Mouse (Mus musculus): ENCODE data around the gene Sobp. TPM values are rescaled to one million over a fixed set of nuclear protein-coding genes. Genes with fewer than 3 reads are reported as not detected.

Sobp gene
- polyA plus RNA-seq, 1 experiment from 2014 or later, result 4.0 TPM

DNA sequence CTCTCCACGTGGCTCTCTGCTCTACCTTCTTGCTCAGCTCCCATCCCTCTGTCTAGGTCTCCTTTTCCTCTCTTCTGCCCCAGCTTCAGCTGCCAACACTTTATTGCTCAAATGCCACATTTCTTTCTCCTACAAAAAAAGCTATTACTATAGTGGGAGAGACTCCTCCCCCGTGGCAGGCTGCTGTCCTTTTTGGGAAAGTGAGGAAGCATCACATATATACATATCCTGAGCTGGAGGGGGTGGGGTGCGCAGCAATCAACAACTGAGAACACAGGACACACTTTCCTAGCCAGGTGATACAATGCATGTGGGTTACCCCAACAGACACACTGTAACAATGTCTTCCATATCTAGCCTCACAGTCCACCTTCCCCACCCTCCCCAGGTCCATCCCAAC is 196.0 kb downstream of the Sobp start:
- ATAC-seq (ENCODE audit: low FRiP score, low read depth), result no peak
- no peak overlapping the region for H3K9ac ChIP-seq
- no peak overlapping the region for H3K27ac ChIP-seq
- 63% methylated on average over 3 of the region's 3 CpGs for WGBS
- H3K4me2 ChIP-seq (replicated peaks), result no peak overlapping the region
- H3K4me1 ChIP-seq, result peaks cover 21% of the 10 kb centered on the region
- no peaks in the 10 kb centered on the region for H3K9me3 ChIP-seq
- H3K27me3 ChIP-seq, result no peaks in the 10 kb centered on the region
- no peak overlapping the region for H3K4me3 ChIP-seq
- no peaks in the 10 kb centered on the region for H3K36me3 ChIP-seq

DNA sequence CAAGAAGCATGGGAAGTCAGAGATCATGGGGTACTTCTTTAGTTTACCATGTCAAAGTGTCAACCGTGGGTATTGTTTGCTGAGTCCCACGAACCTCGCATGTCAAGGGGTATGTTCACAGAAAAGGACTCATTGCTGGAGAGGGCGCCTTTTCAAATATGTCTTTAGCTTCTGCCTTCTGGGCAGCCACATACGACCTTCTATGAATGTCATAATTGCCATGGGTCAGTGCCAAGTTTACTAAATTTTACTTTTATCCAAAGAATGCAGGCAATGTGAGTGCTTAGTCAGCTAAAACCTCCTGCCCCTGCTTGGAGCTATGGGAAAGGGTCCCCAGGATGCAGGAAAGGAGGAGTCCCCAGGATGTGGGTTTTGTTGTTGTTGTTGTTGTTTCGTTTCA is 197.8 kb downstream of the Sobp start:
- H3K4me3 ChIP-seq, result no peak overlapping the region
- WGBS, result 84% methylated on average over 6 of the region's 6 CpGs
- H3K27ac ChIP-seq, result no peak overlapping the region
- no peak overlapping the region for H3K4me2 ChIP-seq (replicated peaks)
- no peak for ATAC-seq (ENCODE audit: low FRiP score, low read depth)
- H3K4me1 ChIP-seq, result peaks cover 38% of the 10 kb centered on the region
- no peaks in the 10 kb centered on the region for H3K9me3 ChIP-seq
- no peaks in the 10 kb centered on the region for H3K27me3 ChIP-seq
- no peaks in the 10 kb centered on the region for H3K36me3 ChIP-seq
- H3K9ac ChIP-seq, result no peak overlapping the region

DNA sequence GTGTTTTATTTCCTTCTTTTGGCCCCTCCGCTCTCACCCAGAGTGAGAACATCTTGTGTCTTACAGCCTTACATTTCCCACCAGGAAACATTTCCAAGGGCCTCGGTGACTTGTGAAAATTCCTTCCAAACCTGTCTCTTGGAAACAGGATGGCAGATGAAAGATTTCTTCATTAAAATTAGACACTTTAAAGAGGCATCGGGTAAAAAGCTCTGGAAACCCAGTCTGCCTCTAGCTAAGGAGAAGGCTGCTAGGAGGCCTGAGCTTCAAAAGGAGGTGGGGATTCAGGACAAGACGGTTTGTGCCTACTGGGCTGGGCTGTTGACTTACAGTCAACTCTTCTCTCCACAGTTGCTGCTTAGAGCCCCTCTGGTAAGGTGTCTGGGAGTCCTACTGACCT is 200.8 kb downstream of the Sobp start:
- Histone ChIP-seq H3K36me3 (no peaks in the 10 kb centered on the region), H3K27ac (peak overlapping the region; percentile 22; the same call in 1 of the 2 replicates), H3K9ac (no peak overlapping the region), H3K4me1 (peaks cover 43% of the 10 kb centered on the region), H3K9me3 (no peaks in the 10 kb centered on the region), H3K4me3 (no peak overlapping the region), H3K4me2 (replicated peaks) (no peak overlapping the region), H3K27me3 (no peaks in the 10 kb centered on the region)
- 36% methylated on average over 4 of the region's 4 CpGs for WGBS
- 0 out of 2 replicates have a peak, but pooled peaks have one; percentile 16 for ATAC-seq (ENCODE audit: low FRiP score, low read depth)

DNA sequence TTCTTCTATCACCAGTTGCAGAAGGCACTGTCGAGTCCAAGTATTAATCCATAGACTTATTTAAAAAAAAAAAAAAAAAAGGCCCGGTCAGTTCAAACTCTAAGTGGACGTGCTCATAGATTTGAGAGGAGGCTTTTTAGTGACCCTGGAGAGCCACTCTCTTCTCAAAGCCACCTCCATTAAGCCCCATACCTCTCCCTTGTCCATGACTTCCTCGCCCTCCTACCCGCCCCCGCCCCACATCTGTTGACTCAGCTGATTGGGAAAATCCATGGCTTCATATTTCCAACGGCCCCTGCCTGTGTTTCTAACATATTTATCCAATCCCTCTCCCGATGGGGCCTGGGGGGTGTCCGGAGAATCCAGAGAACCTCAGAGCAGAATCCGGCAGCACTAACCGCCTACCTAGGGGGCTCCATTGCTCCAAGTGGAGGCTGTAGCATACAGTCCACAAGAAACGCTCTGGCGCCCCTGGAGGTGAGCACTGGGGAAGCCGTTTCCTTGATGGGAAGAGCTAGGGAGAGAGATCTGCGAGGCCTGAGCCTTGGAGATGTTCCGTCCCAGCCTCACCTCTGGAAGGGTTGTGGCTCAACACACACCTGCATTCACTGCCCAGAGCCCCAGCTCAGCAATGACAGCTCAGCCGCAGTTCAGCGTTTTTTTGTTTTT is 201.7 kb downstream of the Sobp start:
- H3K36me3 ChIP-seq, result no peaks in the 10 kb centered on the region
- H3K9me3 ChIP-seq, result no peaks in the 10 kb centered on the region
- no peaks in the 10 kb centered on the region for H3K27me3 ChIP-seq
- no peak overlapping the region for H3K4me3 ChIP-seq
- peaks cover 43% of the 10 kb centered on the region for H3K4me1 ChIP-seq
- no peak overlapping the region for H3K27ac ChIP-seq
- peak; percentile 44; the same call in 1 of the 2 replicates for ATAC-seq (ENCODE audit: low FRiP score, low read depth)
- H3K9ac ChIP-seq, result no peak overlapping the region
- peak overlapping the region; percentile 34 for H3K4me2 ChIP-seq (replicated peaks)
- 36% methylated on average over 18 of the region's 18 CpGs for WGBS

DNA sequence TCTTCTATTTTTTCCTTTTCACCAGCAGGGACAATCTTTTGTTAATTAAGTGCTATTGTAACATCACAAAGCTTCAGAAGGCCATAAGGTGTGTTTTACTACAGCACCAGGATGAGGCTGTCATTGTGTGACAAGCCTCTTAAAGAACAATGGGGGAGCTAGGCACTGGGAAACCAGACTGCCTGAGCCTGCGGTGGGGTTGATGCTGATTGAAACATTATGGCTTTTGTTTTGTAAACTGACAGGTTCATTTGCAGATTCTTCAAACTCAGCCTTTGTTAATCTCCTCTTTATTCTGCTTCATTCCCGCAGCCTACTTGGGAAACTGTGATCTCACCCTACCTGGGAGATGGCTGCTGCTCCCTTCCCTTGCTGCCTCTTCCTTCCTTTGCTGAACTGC is 206.0 kb downstream of the Sobp start:
- H3K4me3 ChIP-seq, result no peak overlapping the region
- no peaks in the 10 kb centered on the region for H3K36me3 ChIP-seq
- H3K9ac ChIP-seq, result no peak overlapping the region
- H3K9me3 ChIP-seq, result no peaks in the 10 kb centered on the region
- 28% methylated on average over 2 of the region's 2 CpGs for WGBS
- no peak overlapping the region for H3K4me2 ChIP-seq (replicated peaks)
- no peaks in the 10 kb centered on the region for H3K27me3 ChIP-seq
- ATAC-seq (ENCODE audit: low FRiP score, low read depth), result no peak
- H3K27ac ChIP-seq, result no peak overlapping the region
- H3K4me1 ChIP-seq, result peaks cover 22% of the 10 kb centered on the region

DNA sequence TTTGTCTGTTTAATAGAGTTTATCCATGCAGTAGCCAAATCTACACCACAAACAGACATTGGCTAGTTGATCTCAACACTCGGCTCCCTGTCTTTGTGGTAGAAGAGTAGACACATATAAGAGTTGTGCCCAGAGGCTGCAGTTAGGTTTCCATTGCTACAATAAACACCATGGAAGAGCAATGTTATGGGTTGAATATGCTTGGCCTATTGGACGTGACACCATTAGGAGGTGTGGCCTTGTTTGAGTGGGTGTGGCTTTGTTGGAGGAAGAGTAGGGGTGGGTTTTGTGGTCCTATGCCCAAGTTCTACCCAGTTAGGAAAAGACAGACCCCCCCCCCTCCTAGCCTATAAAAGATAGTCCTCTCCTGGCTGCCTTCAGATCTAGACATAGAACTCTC is 211.3 kb downstream of the Sobp start:
- Histone ChIP-seq H3K4me3 (no peak overlapping the region), H3K27ac (no peak overlapping the region), H3K27me3 (no peaks in the 10 kb centered on the region), H3K9ac (no peak overlapping the region), H3K9me3 (no peaks in the 10 kb centered on the region), H3K36me3 (no peaks in the 10 kb centered on the region), H3K4me2 (replicated peaks) (no peak overlapping the region), H3K4me1 (peaks cover 12% of the 10 kb centered on the region)
- 89% methylated on average over 2 of the region's 2 CpGs for WGBS
- ATAC-seq (ENCODE audit: low FRiP score, low read depth), result no peak

DNA sequence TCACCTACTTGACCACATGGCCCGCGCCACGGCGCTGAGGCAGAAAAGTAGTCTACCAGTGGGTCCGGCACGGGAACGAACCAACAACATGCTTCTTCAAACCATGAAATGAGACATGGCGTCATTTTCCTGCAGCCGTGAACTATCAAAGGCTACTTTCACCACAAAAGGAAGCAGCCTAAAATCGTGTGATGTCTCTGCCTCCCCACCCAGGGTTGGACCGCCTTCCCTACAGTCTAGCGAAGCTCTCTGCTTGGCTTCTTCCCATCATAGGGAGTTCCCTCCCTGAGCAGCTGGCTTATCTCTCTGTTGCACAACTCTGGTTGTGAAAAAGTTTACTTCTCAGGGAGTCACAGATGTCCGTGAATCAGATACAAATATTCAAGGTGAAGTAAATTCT is 211.7 kb downstream of the Sobp start:
- H3K27me3 ChIP-seq, result no peaks in the 10 kb centered on the region
- H3K4me1 ChIP-seq, result peaks cover 15% of the 10 kb centered on the region
- no peak overlapping the region for H3K9ac ChIP-seq
- H3K27ac ChIP-seq, result no peak overlapping the region
- no peak overlapping the region for H3K4me3 ChIP-seq
- no peaks in the 10 kb centered on the region for H3K9me3 ChIP-seq
- 89% methylated on average over 13 of the region's 13 CpGs for WGBS
- H3K36me3 ChIP-seq, result no peaks in the 10 kb centered on the region
- no peak for ATAC-seq (ENCODE audit: low FRiP score, low read depth)
- no peak overlapping the region for H3K4me2 ChIP-seq (replicated peaks)

DNA sequence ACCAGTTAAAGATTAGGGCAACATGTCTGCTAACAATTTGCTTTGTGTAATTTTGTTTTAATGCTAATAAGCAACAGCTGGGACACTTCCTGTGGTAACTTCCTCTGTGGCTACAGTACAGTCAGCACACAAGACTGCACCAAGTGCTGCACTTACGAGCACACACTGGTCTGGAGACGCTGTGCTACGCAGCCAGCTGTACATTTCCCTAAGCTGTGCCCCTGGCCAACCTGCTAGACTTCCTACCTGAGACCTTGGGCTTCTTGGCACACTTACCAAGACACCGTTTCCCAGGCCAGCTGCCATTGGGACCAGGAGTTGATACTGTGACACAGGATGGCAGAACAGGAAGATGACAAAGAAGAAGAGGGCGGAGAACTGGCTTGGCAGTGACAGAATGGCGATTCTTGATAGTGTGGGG is 212.1 kb downstream of the Sobp start:
- H3K4me3 ChIP-seq, result no peak overlapping the region
- H3K36me3 ChIP-seq, result no peaks in the 10 kb centered on the region
- H3K27me3 ChIP-seq, result peaks cover 4% of the 10 kb centered on the region
- ATAC-seq (ENCODE audit: low FRiP score, low read depth), result no peak
- H3K4me1 ChIP-seq, result peaks cover 16% of the 10 kb centered on the region
- H3K9me3 ChIP-seq, result no peaks in the 10 kb centered on the region
- H3K9ac ChIP-seq, result no peak overlapping the region
- H3K4me2 ChIP-seq (replicated peaks), result no peak overlapping the region
- no peak overlapping the region for H3K27ac ChIP-seq
- 48% methylated on average over 6 of the region's 6 CpGs for WGBS

DNA sequence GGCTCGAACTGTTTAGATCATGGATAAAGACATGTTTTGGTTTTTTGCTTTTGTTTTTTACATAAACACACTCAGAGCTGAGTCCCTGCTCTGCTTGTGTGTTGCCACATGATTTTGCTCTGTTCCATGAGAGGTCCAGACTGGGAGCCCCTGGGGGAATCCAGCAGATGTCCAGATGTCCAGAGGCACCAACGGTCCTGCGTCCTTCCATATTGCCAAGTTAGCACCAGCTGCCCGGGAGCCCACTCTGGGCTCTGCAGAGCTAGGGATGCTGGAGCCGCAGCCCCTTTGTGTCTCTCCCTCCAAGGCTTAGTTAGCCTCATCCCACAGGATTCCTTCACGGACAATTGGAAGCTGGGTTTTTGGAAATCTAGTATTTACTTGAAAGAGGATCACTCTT is 212.6 kb downstream of the Sobp start:
- 31% methylated on average over 6 of the region's 6 CpGs for WGBS
- Histone ChIP-seq H3K9me3 (no peaks in the 10 kb centered on the region), H3K4me2 (replicated peaks) (no peak overlapping the region), H3K9ac (no peak overlapping the region), H3K27ac (no peak overlapping the region), H3K36me3 (no peaks in the 10 kb centered on the region), H3K4me1 (peaks cover 16% of the 10 kb centered on the region), H3K27me3 (peaks cover 8% of the 10 kb centered on the region), H3K4me3 (no peak overlapping the region)
- ATAC-seq (ENCODE audit: low FRiP score, low read depth), result no peak

DNA sequence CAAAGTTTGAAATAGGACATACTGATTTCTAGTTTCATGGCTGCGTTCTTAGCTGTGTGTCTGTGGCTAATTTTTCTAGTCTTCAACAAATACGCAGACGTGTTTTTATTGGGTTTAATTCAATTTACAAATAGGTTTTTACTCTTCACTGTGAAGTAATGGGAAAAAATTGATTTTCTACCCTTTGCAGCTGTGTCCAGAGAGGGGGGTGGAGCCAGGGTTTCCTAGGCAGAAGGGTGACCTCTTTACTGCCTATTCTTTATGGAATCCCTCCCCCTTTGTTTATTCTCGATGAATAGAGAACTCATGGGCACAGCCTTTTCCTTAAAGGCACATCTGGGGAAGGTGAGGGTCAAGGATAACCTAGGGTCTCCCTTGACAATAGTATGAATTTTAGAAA is 215.6 kb downstream of the Sobp start:
- no peak for ATAC-seq (ENCODE audit: low FRiP score, low read depth)
- Histone ChIP-seq H3K27ac (no peak overlapping the region), H3K4me3 (peak overlapping the region; percentile 37; the same call in 1 of the 2 replicates), H3K4me1 (peaks cover 16% of the 10 kb centered on the region), H3K4me2 (replicated peaks) (peak overlapping the region; percentile 65), H3K9me3 (no peaks in the 10 kb centered on the region), H3K9ac (no peak overlapping the region), H3K36me3 (no peaks in the 10 kb centered on the region), H3K27me3 (peaks cover 16% of the 10 kb centered on the region)
- 47% methylated on average over 4 of the region's 4 CpGs for WGBS

DNA sequence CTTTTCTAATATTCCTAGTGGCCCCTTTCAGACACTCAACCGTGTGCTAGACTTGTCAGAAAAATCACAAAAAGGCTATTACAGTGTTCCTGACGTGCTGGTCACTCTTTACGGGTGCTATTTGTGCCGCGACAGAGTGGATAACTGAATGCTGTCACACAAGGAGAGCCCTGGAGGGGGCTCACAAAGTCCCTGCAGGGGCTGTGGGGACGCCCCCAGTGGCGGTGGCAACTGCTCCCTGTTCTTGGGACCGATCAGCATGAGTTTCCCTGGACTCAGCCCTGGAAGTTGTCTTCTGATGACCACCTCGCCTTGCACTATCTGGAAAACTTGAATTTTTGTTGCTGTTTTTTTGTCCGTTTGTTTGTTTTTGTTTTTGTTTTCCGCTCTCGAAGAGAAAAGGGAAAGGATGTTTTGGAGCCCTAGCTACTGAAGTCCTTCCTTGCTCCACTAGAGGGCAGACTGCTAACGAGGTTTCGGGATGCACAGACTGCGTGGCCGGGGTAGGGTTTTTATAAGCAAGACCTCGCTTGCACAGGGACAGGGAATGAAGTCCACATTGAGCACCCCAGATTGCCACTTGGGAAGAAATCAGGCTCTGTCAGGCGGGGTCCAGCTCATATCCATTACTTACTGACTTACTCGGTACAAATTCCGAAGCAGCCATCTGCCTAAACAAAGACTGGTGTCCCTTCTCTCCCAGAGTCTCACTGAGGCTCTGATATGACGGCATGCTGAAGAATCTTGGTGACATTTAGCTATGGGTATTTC is 216.3 kb downstream of the Sobp start:
- peak; percentile 81; the same call in 1 of the 2 replicates for ATAC-seq (ENCODE audit: low FRiP score, low read depth)
- Histone ChIP-seq H3K27me3 (peaks cover 18% of the 10 kb centered on the region), H3K9ac (peak overlapping the region; percentile 63), H3K4me1 (peaks cover 16% of the 10 kb centered on the region), H3K9me3 (no peaks in the 10 kb centered on the region), H3K36me3 (no peaks in the 10 kb centered on the region), H3K27ac (no peak overlapping the region), H3K4me3 (peak overlapping the region; percentile 37), H3K4me2 (replicated peaks) (peak overlapping the region; percentile 65)
- WGBS, result 8% methylated on average over 21 of the region's 21 CpGs

DNA sequence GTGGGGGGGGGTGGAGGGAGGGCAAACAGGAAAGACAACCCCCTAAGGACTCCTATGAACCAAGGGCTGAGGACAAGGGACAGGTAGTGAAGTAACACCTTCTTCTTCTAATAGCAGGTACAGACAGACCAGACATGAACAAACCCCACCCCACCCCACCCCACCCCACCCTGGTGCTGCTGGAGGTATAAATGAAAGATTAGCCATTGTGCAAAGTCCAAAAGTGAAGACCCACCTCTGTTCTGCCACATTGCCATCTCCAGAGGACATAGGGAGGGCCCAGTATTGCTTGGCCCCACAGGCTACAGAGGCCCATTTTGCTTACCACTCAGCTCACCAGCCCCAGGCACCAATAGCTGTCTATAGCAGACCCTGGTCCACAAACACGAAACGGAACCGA is 219.1 kb downstream of the Sobp start:
- Histone ChIP-seq H3K36me3 (no peaks in the 10 kb centered on the region), H3K9ac (no peak overlapping the region), H3K4me2 (replicated peaks) (no peak overlapping the region), H3K4me1 (peaks cover 31% of the 10 kb centered on the region), H3K9me3 (no peaks in the 10 kb centered on the region), H3K27ac (no peak overlapping the region), H3K4me3 (no peak overlapping the region), H3K27me3 (peaks cover 21% of the 10 kb centered on the region)
- 97% methylated on average over 3 of the region's 3 CpGs for WGBS
- ATAC-seq (ENCODE audit: low FRiP score, low read depth), result no peak

Measured in limb, embryonic 13.5 days (tissue).